Mouse (Mus musculus) liver, embryonic 15.5 days (tissue): ENCODE measurements around the gene 1700028J19Rik. TPM values are rescaled to one million over a fixed set of nuclear protein-coding genes. Genes with fewer than 3 reads are reported as not detected.

Source experiments
- ATAC-seq: fragments of 200-750 bp; cut with Nextera tagmentation; 2 replicates; pipeline ENCODE4 v1.8.0; 2017; ENCODE audit warnings: moderate number of reproducible peaks, mild to moderate bottlenecking, moderate library complexity; ENCODE audit not compliant: insufficient read depth
- H3K27ac ChIP-seq: fragments of 300-500 bp; sonication (generic); replicated peaks from 2 replicates; pipeline ENCODE4 v1.5.1; 2015; ENCODE audit warnings: mild to moderate bottlenecking, inconsistent platforms
- H3K27me3 ChIP-seq: fragments of 300-500 bp; sonication (generic); 2 replicates; pipeline ENCODE4 v1.6.1; 2015; ENCODE audit warnings: mild to moderate bottlenecking, inconsistent platforms
- H3K36me3 ChIP-seq: fragments of 300-500 bp; sonication (generic); replicated peaks from 2 replicates; pipeline ENCODE4 v1.6.1; 2015; ENCODE audit warnings: moderate library complexity, mild to moderate bottlenecking, inconsistent platforms
- H3K4me1 ChIP-seq: fragments of 300-500 bp; sonication (generic); replicated peaks from 2 replicates; pipeline ENCODE4 v1.6.1; 2015; ENCODE audit warnings: inconsistent platforms
- H3K4me2 ChIP-seq: fragments of 300-500 bp; sonication (generic); 2 replicates; pipeline ENCODE4 v1.6.1; 2015; ENCODE audit warnings: moderate library complexity, mild to moderate bottlenecking, inconsistent platforms
- H3K4me3 ChIP-seq: fragments of 300-500 bp; sonication (generic); replicated peaks from 2 replicates; pipeline ENCODE4 v1.5.1; 2015; ENCODE audit warnings: mild to moderate bottlenecking, inconsistent platforms
- H3K9ac ChIP-seq: fragments of 300-500 bp; sonication (generic); 2 replicates; pipeline ENCODE4 v1.6.1; 2015; ENCODE audit warnings: moderate library complexity, mild to moderate bottlenecking, inconsistent platforms
- H3K9me3 ChIP-seq: fragments of 300-500 bp; sonication (generic); replicated peaks from 2 replicates; pipeline ENCODE4 v1.6.1; 2016; ENCODE audit warnings: inconsistent platforms
- WGBS: fragments of 180-500 bp; shearing (Covaris S2); methylation state at CpG from one replicate; pipeline ENCODE4 v1.1.7; 2015; ENCODE audit warnings: mixed read lengths; ENCODE audit not compliant: insufficient replicate concordance; 5-methylcytosine and 5-hydroxymethylcytosine counted together
- polyA plus RNA-seq: library from polyadenylated mRNA; unstranded; fragments of >200 nt; fragmentation: Nextera tagmentation; extraction: Ambion mirVana; gene quantifications from 2 replicates; pipeline ENCODE4 v1.2.1, GENCODE M21; 2015

The 1700028J19Rik gene
- polyA plus RNA-seq = 0.94 and 1.2 TPM in 2 replicates

DNA sequence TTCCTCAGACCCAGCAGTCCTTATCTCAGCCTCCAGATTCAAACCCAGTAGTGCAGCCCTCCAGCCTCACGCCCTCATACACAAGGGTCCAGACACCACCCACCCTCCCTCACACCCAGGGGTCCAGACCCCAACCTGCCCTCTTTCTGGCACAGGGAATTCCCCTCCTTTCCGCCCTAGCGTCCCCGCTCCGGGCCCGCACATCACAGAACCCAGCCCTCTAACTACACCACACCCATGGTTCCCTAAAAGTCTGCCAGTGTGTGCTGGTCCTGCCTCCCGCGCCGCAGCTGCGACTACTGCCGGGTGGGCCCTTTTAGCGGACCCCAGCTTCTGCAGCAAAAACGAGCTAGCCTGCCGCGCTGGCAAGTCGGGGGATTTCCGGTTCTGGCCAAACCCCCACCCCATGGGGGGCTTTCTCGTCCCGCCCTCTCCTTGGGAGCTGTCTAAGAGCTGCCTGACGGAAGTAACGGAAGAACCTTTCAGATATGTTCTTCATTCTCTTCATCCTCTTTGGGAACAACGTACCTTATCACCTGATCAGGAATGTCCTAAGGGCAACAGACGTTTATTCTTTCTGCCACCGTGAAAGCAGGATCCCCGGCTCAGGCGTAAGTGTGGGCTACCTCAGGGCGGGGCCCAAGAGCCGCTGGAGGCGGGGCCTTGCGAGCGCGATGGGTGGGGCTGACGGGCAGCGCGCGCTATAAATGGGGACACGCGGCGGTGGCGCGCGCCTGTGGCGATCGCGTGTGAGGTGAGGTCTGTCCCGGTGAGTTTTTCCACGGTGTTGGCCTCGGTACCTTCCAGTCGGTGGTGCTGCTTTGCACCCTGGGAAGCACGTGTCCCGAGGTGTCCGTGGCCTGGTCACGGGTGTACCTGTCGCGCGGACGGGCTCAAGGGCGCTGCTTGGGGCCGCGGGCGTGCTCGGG, at the start of gene 1700028J19Rik, which contains the start of gene 2410002F23Rik:
1700028J19Rik (minus strand) TSS at position 641 of the 929 bp plus-strand sequence.
2410002F23Rik (plus strand) TSS at position 668 of the 929 bp plus-strand sequence.
- under 1% methylated on average over 62 of the region's 62 CpGs for WGBS
- Histone ChIP-seq H3K9me3 (no peaks in the 10 kb centered on the region), H3K9ac (peak within 1 kb of the TSS; percentile 88), H3K36me3 (peaks cover 35% of the 10 kb centered on the region), H3K27ac (peak within 1 kb of the TSS; percentile 89), H3K27me3 (no peaks in the 10 kb centered on the region), H3K4me3 (peak within 1 kb of the TSS; percentile 95), H3K4me2 (peak within 1 kb of the TSS; percentile 91), H3K4me1 (peaks cover 38% of the 10 kb centered on the region)
- peak; percentile 89 for ATAC-seq

DNA sequence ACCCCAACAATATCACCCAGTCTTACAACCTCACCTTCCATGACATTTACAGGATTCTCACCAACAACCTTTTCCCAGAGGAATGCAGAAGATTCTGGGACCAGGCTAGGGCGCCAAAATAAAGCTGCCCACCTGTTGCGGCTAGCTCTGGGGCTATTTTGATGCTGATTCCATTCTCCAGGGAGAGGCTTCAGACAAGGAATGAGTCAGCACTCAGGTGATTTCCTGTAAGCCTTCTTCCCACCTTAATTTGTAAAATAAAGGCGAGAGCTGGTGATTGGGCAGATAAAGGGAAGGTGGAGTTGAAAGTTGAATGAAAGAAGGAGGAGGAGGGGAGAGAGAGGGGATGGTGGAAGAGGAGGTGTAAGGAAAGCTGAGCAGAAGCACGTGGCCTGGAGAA, 44.9 kb upstream of the 1700028J19Rik start:
- no peak for ATAC-seq
- Histone ChIP-seq H3K36me3 (no peaks in the 10 kb centered on the region), H3K4me3 (no peak overlapping the region), H3K4me1 (no peaks in the 10 kb centered on the region), H3K27ac (no peak overlapping the region), H3K9ac (no peak overlapping the region), H3K4me2 (no peak overlapping the region), H3K9me3 (no peaks in the 10 kb centered on the region), H3K27me3 (peaks cover 9% of the 10 kb centered on the region; the same call in 1 of the 2 replicates)
- 36% methylated on average over 4 of the region's 4 CpGs for WGBS

DNA sequence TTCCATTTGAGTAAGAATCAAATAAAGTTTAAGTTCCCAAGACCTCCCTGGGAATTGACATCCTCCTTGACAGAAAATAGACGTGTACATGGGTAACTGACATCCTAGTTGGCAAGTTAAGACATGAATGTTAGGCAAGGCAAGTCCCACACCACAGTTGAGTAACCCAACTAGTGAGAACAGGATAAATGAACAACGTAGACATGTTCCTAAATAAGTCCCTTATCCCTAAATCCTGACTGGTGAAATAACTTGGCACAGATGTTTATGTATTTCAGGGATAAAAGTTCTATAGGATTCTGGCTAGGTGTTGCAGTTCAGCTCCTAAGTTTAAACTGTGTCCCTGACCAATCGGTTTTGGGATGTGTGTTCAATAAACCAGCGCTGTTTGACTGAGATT, 44.5 kb upstream of the 1700028J19Rik start:
- no peak overlapping the region for H3K4me2 ChIP-seq
- no peak overlapping the region for H3K4me3 ChIP-seq
- no peaks in the 10 kb centered on the region for H3K36me3 ChIP-seq
- H3K27ac ChIP-seq = no peak overlapping the region
- H3K27me3 ChIP-seq = peaks cover 9% of the 10 kb centered on the region; the same call in 1 of the 2 replicates
- ATAC-seq = no peak
- H3K4me1 ChIP-seq = no peaks in the 10 kb centered on the region
- 48% methylated on average over 4 of the region's 4 CpGs for WGBS
- no peaks in the 10 kb centered on the region for H3K9me3 ChIP-seq
- H3K9ac ChIP-seq = no peak overlapping the region

DNA sequence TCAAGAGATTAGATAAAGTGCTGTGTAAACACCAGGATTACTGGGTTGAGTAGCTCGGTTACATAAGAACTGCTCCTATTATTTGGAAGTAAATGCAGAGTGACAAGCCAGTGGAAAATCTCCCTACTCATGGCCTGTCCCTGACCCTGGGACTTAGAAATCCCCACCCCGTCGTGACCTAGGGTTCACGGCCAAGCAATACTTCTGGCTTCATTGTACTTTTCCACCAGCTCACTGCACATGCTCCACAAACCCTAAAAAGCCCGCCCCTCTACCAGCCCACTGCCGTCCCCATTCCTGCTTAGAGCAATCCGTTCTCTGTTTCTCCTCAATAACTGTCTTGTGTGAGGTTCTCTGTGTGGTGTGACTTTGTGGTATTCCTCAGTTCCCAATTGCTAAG, 41.3 kb upstream of the 1700028J19Rik start:
- Histone ChIP-seq H3K9ac (no peak overlapping the region), H3K4me2 (no peak overlapping the region), H3K27ac (no peak overlapping the region), H3K4me3 (no peak overlapping the region), H3K9me3 (no peaks in the 10 kb centered on the region), H3K36me3 (no peaks in the 10 kb centered on the region), H3K27me3 (peaks cover 5% of the 10 kb centered on the region; the same call in 1 of the 2 replicates), H3K4me1 (no peaks in the 10 kb centered on the region)
- WGBS = 48% methylated on average over 7 of the region's 7 CpGs
- ATAC-seq = no peak

DNA sequence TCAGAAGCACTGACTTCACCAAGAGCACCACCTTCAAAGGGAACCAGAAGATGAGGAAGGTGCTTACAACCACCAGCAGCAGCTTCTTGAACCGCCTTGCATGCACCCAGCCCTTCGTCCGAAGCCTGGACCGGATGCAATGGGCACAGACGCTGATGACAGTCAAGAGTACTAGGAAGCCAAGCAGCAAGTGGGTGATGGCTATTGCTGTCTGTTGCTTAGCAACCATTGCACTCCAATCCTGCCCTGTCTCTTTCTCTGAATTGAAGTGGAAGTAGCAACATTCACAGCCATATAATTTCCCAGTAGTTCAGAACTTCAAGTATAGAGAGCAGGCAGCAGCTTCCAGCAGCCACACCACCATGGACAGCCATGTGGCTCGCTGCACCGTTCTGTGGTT, 35.1 kb upstream of the 1700028J19Rik start:
- Histone ChIP-seq H3K4me1 (no peaks in the 10 kb centered on the region), H3K27me3 (no peaks in the 10 kb centered on the region; the same call in 1 of the 2 replicates), H3K4me2 (no peak overlapping the region), H3K27ac (no peak overlapping the region), H3K9me3 (no peaks in the 10 kb centered on the region), H3K9ac (no peak overlapping the region), H3K4me3 (no peak overlapping the region), H3K36me3 (no peaks in the 10 kb centered on the region)
- no peak for ATAC-seq
- 65% methylated on average over 7 of the region's 7 CpGs for WGBS

GRCm38 (mm10) chr7:44280959-44281358, 34.5 kb upstream of the 1700028J19Rik start:
- Histone ChIP-seq H3K27me3 (no peaks in the 10 kb centered on the region; the same call in 1 of the 2 replicates), H3K4me2 (no peak overlapping the region), H3K36me3 (no peaks in the 10 kb centered on the region), H3K4me1 (no peaks in the 10 kb centered on the region), H3K9me3 (no peaks in the 10 kb centered on the region), H3K27ac (no peak overlapping the region), H3K4me3 (no peak overlapping the region), H3K9ac (no peak overlapping the region)
- no peak for ATAC-seq
- 10% methylated on average over 1 of the region's 1 CpGs for whole genome bisulfite sequencing

- ATAC-seq = no peak
- 46% methylated on average over 2 of the region's 2 CpGs for WGBS
These were observed 30.7 kb upstream of the 1700028J19Rik start for GRCm38 (mm10) chr7:44277250-44277622.

GRCm38 (mm10) chr7:44276461-44277249, 30.2 kb upstream of the 1700028J19Rik start:
- no peak for ATAC-seq

More at GRCm38 (mm10) chr7:44277250-44277622, 30.7 kb upstream of the 1700028J19Rik start:
- Histone ChIP-seq H3K27me3 (peaks cover 13% of the 10 kb centered on the region), H3K9me3 (no peaks in the 10 kb centered on the region), H3K4me1 (no peaks in the 10 kb centered on the region), H3K4me3 (no peak overlapping the region), H3K36me3 (no peaks in the 10 kb centered on the region), H3K27ac (no peak overlapping the region), H3K4me2 (no peak overlapping the region), H3K9ac (no peak overlapping the region)

DNA sequence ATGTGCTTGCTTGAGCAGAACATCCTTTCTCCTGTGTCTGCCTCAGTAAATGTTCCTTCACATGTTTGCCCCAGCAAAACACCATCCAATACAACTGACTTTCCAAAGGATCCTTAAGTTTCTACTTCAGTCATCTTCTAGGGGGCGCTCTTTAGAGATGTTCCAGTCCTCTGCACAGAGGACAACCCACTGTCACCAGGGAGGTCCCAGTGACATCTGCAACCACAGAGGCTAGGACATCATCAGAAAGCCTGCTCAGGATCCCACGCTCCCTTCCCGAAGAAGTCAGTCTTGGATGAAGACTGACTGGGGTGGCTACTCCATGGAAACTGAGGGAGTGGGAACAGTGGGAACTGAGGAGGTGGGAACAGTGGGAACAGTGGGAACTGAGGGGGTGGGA, 29.1 kb upstream of the 1700028J19Rik start:
- ATAC-seq = no peak
- no peaks in the 10 kb centered on the region for H3K9me3 ChIP-seq
- WGBS = 64% methylated on average over 3 of the region's 3 CpGs
- peaks cover 13% of the 10 kb centered on the region for H3K27me3 ChIP-seq
- no peak overlapping the region for H3K4me3 ChIP-seq
- H3K36me3 ChIP-seq = no peaks in the 10 kb centered on the region
- no peak overlapping the region for H3K4me2 ChIP-seq
- no peak overlapping the region for H3K27ac ChIP-seq
- H3K4me1 ChIP-seq = no peaks in the 10 kb centered on the region
- H3K9ac ChIP-seq = no peak overlapping the region

More at GRCm38 (mm10) chr7:44276461-44277249, 30.2 kb upstream of the 1700028J19Rik start:
- H3K27me3 ChIP-seq = peaks cover 13% of the 10 kb centered on the region
- no peak overlapping the region for H3K4me2 ChIP-seq
- H3K9me3 ChIP-seq = no peaks in the 10 kb centered on the region
- no peak overlapping the region for H3K4me3 ChIP-seq
- 48% methylated on average over 10 of the region's 10 CpGs for WGBS
- H3K4me1 ChIP-seq = no peaks in the 10 kb centered on the region
- H3K9ac ChIP-seq = no peak overlapping the region
- no peaks in the 10 kb centered on the region for H3K36me3 ChIP-seq
- no peak overlapping the region for H3K27ac ChIP-seq

- Histone ChIP-seq H3K4me3 (no peak overlapping the region), H3K4me1 (no peaks in the 10 kb centered on the region)
These were observed 27.6 kb upstream of the 1700028J19Rik start for GRCm38 (mm10) chr7:44274096-44274495.

GRCm38 (mm10) chr7:44273446-44273845, 27.0 kb upstream of the 1700028J19Rik start:
- no peaks in the 10 kb centered on the region for H3K36me3 ChIP-seq
- H3K27ac ChIP-seq = no peak overlapping the region
- H3K4me3 ChIP-seq = no peak overlapping the region
- H3K27me3 ChIP-seq = peaks cover 13% of the 10 kb centered on the region
- H3K9ac ChIP-seq = no peak overlapping the region
- no peaks in the 10 kb centered on the region for H3K9me3 ChIP-seq
- H3K4me2 ChIP-seq = no peak overlapping the region
- no peak for ATAC-seq
- H3K4me1 ChIP-seq = no peaks in the 10 kb centered on the region
- WGBS = 44% methylated on average over 7 of the region's 7 CpGs

More at GRCm38 (mm10) chr7:44274096-44274495, 27.6 kb upstream of the 1700028J19Rik start:
- WGBS = 36% methylated on average over 11 of the region's 11 CpGs
- Histone ChIP-seq H3K27ac (no peak overlapping the region), H3K36me3 (no peaks in the 10 kb centered on the region), H3K27me3 (peaks cover 13% of the 10 kb centered on the region), H3K9me3 (no peaks in the 10 kb centered on the region), H3K4me2 (no peak overlapping the region), H3K9ac (no peak overlapping the region)
- no peak for ATAC-seq
